Mouse (Mus musculus) midbrain, postnatal 0 days (tissue): Measurements from ENCODE around the gene Clpsl2. TPM values are rescaled to one million over a fixed set of nuclear protein-coding genes. Genes with fewer than 3 reads are reported as not detected.

ENCODE experiments used
- ATAC-seq: fragments of 200-750 bp; cut with Nextera tagmentation; 2 replicates; pipeline ENCODE4 v1.8.0; 2017; ENCODE audit warnings: moderate number of reproducible peaks, mild to moderate bottlenecking, moderate TSS enrichment, moderate library complexity; ENCODE audit not compliant: low FRiP score
- DNase-seq: peaks from one replicate; pipeline ENCODE4 v3.0.0-alpha.2; 2015; ENCODE audit warnings: low spot score
- H3K27ac ChIP-seq: fragments of 300-500 bp; sonication (generic); 2 replicates; pipeline ENCODE4 v1.5.1; 2014; ENCODE audit warnings: low read depth, mild to moderate bottlenecking, low read length, mixed read lengths
- H3K27me3 ChIP-seq: fragments of 300-500 bp; sonication (generic); 2 replicates; pipeline ENCODE4 v1.6.1; 2014; ENCODE audit warnings: low read length, control low read depth, mixed read lengths; ENCODE audit not compliant: insufficient read depth
- H3K36me3 ChIP-seq: fragments of 300-500 bp; sonication (generic); 2 replicates; pipeline ENCODE4 v1.6.1; 2014; ENCODE audit warnings: low read length, control low read depth, mixed read lengths; ENCODE audit not compliant: insufficient read depth
- H3K4me1 ChIP-seq: fragments of 300-500 bp; sonication (generic); 2 replicates; pipeline ENCODE4 v1.6.1; 2014; ENCODE audit warnings: mild to moderate bottlenecking, control low read depth, antibody characterized with exemption, low read length, mixed read lengths; ENCODE audit not compliant: insufficient read depth
- H3K4me2 ChIP-seq: fragments of 300-500 bp; sonication (generic); 2 replicates; pipeline ENCODE4 v1.6.1; 2014; ENCODE audit warnings: low read depth, mild to moderate bottlenecking, low read length, mixed read lengths; ENCODE audit not compliant: poor library complexity, severe bottlenecking
- H3K4me3 ChIP-seq: fragments of 300-500 bp; sonication (generic); 2 replicates; pipeline ENCODE4 v1.5.1; 2014; ENCODE audit warnings: low read depth, mild to moderate bottlenecking, low read length, moderate library complexity
- H3K9ac ChIP-seq: fragments of 300-500 bp; sonication (generic); replicated peaks from 2 replicates; pipeline ENCODE4 v1.6.1; 2014; ENCODE audit warnings: mild to moderate bottlenecking, low read length, moderate library complexity, mixed read lengths; ENCODE audit not compliant: poor library complexity, severe bottlenecking
- H3K9me3 ChIP-seq: fragments of 300-500 bp; sonication (generic); 2 replicates; pipeline ENCODE4 v1.6.1; 2016; ENCODE audit warnings: low read length, control low read depth
- CTCF ChIP-seq: IDR thresholded peaks from 2 replicates; pipeline ENCODE4 v1.5.1; 2016; ENCODE audit warnings: antibody characterized with exemption, mild to moderate bottlenecking
- WGBS: fragments of 180-500 bp; shearing (Covaris S2); extraction: QIAGEN DNeasy Blood & Tissue Kit; methylation state at CpG from one replicate; pipeline ENCODE4 v1.1.7; 2014; 5-methylcytosine and 5-hydroxymethylcytosine counted together
- polyA plus RNA-seq: library from polyadenylated mRNA; unstranded; fragments of >200 nt; fragmentation: Nextera tagmentation; extraction: Ambion mirVana; gene quantifications from 2 replicates; pipeline ENCODE4 v1.2.1, GENCODE M21; 2015
- total RNA-seq: library from RNA; depleted of rRNA; stranded (reverse); fragments of >200 nt; gene quantifications from 2 replicates; pipeline ENCODE4 v1.2.3, GENCODE M21; 2014

Clpsl2 gene
- total and polyA plus RNA-seq, 2 experiments from 2014 or later, result not detected

DNA sequence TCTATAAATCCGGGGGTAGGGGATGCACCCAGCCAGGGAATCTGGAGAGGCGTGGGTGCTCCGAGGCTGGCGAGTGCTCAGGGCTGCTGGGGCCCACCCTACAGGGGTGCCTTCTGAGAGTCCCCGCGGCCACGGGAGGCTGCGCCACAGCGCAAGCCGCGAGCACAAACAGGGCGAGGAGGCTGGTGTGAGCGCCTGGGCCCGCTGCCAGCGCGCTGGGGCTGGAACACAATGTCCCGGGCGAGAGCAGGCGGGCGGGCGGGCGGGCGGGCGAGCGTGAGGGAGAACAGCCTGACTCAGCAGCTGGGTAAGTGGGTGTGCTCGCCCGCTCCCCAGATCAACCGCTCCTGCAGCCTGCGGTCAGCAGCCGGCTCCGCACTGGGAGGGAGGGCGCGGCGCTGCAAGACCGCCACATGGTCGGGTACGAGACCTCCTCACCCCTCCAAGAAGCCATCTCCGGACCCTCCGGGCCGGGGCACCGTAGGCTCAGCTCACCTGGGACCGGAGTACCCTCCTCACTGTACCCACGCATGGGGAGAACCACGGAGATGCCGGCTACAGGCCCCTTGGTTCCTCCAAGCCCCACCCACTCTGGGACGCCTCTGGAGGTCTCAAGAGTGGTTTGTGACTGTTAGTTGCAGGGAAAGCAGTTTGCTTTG is 31.1 kb upstream of the Clpsl2 start:
- Histone ChIP-seq H3K9ac (peak overlapping the region; percentile 81), H3K4me1 (peaks cover 5% of the 10 kb centered on the region; the same call in 1 of the 2 replicates), H3K4me2 (peak overlapping the region; percentile 95), H3K4me3 (peak overlapping the region; percentile 52), H3K27ac (peak overlapping the region; percentile 69), H3K9me3 (no peaks in the 10 kb centered on the region), H3K27me3 (no peaks in the 10 kb centered on the region), H3K36me3 (no peaks in the 10 kb centered on the region)
- ATAC-seq, result peak; percentile 72
- WGBS, result under 1% methylated on average over 34 of the region's 46 CpGs
- peak; percentile 81 for DNase-seq
- TF ChIP-seq CTCF, result no peak

- Histone ChIP-seq H3K4me1 (peaks cover 5% of the 10 kb centered on the region; the same call in 1 of the 2 replicates), H3K9ac (peak overlapping the region; percentile 81), H3K27ac (peak overlapping the region; percentile 69), H3K36me3 (no peaks in the 10 kb centered on the region), H3K9me3 (no peaks in the 10 kb centered on the region), H3K4me3 (peak overlapping the region; percentile 52), H3K4me2 (peak overlapping the region; percentile 95), H3K27me3 (no peaks in the 10 kb centered on the region)
- DNase-seq (no peak), ATAC-seq (no peak)
- TF ChIP-seq CTCF, result no peak
- WGBS, result 16% methylated on average over 8 of the region's 8 CpGs
Observed at GRCm38 (mm10) chr17:28518615-28519071, 30.6 kb upstream of the Clpsl2 start.

DNA sequence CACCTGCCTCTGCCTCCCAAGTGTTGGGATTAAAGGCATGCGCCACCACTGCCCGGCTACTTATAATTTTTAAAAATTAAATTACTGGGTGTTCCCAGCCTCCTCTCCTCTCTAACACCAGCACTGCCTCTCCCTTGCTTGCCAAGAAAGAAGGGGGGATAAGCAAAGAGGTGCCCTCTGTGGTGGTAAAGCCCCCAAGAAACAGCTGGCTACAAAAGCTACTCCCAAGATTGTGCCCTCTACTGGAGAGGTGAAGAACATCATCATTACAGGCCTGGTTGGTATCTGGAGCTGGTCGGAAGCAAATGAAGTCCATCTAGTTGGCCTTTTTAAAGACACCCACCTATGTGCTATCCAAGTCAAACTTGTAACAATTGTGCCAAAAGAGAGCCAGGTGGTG is 29.4 kb upstream of the Clpsl2 start:
- Histone ChIP-seq H3K36me3 (no peaks in the 10 kb centered on the region), H3K27ac (no peak overlapping the region), H3K9ac (no peak overlapping the region), H3K4me2 (no peak overlapping the region), H3K9me3 (no peaks in the 10 kb centered on the region), H3K4me1 (peaks cover 5% of the 10 kb centered on the region; the same call in 1 of the 2 replicates), H3K4me3 (no peak overlapping the region), H3K27me3 (no peaks in the 10 kb centered on the region)
- ATAC-seq (no peak), DNase-seq (no peak)
- 89% methylated on average over 3 of the region's 3 CpGs for WGBS
- peak; percentile 55 for TF ChIP-seq CTCF

GRCm38 (mm10) chr17:28520561-28520960 is 28.6 kb upstream of the Clpsl2 start:
- 81% methylated on average over 4 of the region's 4 CpGs for WGBS
- Histone ChIP-seq H3K9ac (no peak overlapping the region), H3K9me3 (no peaks in the 10 kb centered on the region), H3K4me1 (peaks cover 5% of the 10 kb centered on the region; the same call in 1 of the 2 replicates), H3K27me3 (no peaks in the 10 kb centered on the region), H3K4me3 (no peak overlapping the region), H3K4me2 (no peak overlapping the region), H3K36me3 (no peaks in the 10 kb centered on the region), H3K27ac (no peak overlapping the region)
- TF ChIP-seq CTCF, result no peak
- ATAC-seq (no peak), DNase-seq (no peak)

DNA sequence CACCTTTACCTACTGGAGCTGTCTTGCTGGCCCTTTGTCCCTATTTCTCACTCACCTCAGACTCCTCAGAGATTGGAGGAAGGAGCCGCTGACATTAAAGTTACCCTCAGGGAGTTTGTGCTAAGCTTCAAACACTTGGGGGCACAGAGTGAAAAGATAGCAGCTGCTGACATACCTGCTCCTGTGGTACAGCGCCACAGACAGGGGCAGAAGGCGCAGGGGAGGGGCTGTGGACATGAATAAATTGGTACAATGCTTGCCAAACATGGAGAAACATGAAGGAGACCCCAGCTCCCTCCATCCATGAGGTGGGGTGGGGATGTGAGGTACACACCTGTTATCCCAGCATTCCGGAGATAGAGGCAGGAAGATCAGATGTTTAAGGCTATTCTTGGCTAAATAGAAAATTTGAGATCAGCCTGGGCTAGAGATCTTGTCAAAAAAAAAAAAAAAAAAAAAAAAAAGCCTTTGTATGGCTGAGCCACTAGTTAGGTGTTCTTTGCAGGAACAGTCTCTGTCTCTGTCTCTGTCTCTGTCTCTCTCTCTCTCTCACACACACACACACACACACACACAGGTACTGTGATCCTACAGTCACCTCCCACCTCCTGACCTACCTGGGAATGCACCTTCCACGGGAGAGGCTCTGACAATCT is 28.0 kb upstream of the Clpsl2 start:
- H3K4me3 ChIP-seq, result no peak overlapping the region
- peaks cover 5% of the 10 kb centered on the region; the same call in 1 of the 2 replicates for H3K4me1 ChIP-seq
- H3K9me3 ChIP-seq, result no peaks in the 10 kb centered on the region
- ATAC-seq (no peak), DNase-seq (no peak)
- no peak overlapping the region for H3K27ac ChIP-seq
- no peaks in the 10 kb centered on the region for H3K36me3 ChIP-seq
- no peak overlapping the region for H3K9ac ChIP-seq
- TF ChIP-seq CTCF, result no peak
- WGBS, result 66% methylated on average over 5 of the region's 5 CpGs
- no peaks in the 10 kb centered on the region for H3K27me3 ChIP-seq
- no peak overlapping the region for H3K4me2 ChIP-seq

- H3K9me3 ChIP-seq, result no peaks in the 10 kb centered on the region
- H3K9ac ChIP-seq, result peak overlapping the region; percentile 72; the same call in 1 of the 2 replicates
- WGBS, result 33% methylated on average over 6 of the region's 6 CpGs
- H3K27me3 ChIP-seq, result no peaks in the 10 kb centered on the region
- DNase-seq (no peak), ATAC-seq (no peak)
- H3K36me3 ChIP-seq, result no peaks in the 10 kb centered on the region
- peak overlapping the region; percentile 49 for H3K4me3 ChIP-seq
- peaks cover 5% of the 10 kb centered on the region; the same call in 1 of the 2 replicates for H3K4me1 ChIP-seq
- peak overlapping the region; percentile 88 for H3K27ac ChIP-seq
- TF ChIP-seq CTCF, result no peak
- peak overlapping the region; percentile 69 for H3K4me2 ChIP-seq
Observed at GRCm38 (mm10) chr17:28521920-28522319, 27.3 kb upstream of the Clpsl2 start.
